In genomic region chr8:78148006-78148405, GRCm38 (mm10) we compare ENCODE assay signal across 14 mouse cellular contexts.
"Had no signal": no experiment of that assay in that cellular context is flagged by ENCODE, and none has a peak within 500 bp of the region (broad histone marks: within the 10 kb centered on the region; RNA-seq: fewer than 3 reads in every experiment).

No protein-coding gene starts in this region.

- H3K4me3 ChIP-seq: lung, embryonic 15.5 days; megakaryocyte, embryonic 14.5 days; midbrain, embryonic 13.5 days; midbrain, embryonic 15.5 days; neural tube, embryonic 12.5 days; stomach, embryonic 15.5 days had no signal

- DNase-seq: lung, adult 18-20 months; lung, postnatal 14 days; lung, postnatal 36 days; right cerebral cortex, postnatal 14 days; thymus, adult 2 months; thymus, postnatal 25 days; thymus, postnatal 4 days had no signal

- ATAC-seq: lung, postnatal 0 days; midbrain, embryonic 13.5 days; midbrain, embryonic 15.5 days had no signal

- H3K4me1 ChIP-seq: megakaryocyte, embryonic 14.5 days; midbrain, embryonic 15.5 days; neural tube, embryonic 12.5 days; stomach, embryonic 15.5 days had no signal
